Mouse (Mus musculus) intestine, postnatal 0 days (tissue): ENCODE results near the gene Atp5j2. TPM values are rescaled to one million over a fixed set of nuclear protein-coding genes. Genes with fewer than 3 reads are reported as not detected.

Experiments
- ATAC-seq: fragments of 200-750 bp; cut with Nextera tagmentation; 2 replicates; pipeline ENCODE4 v1.8.0; 2017; ENCODE audit warnings: mild to moderate bottlenecking, moderate TSS enrichment, moderate library complexity
- H3K27ac ChIP-seq: fragments of 300-500 bp; sonication (generic); 2 replicates; pipeline ENCODE4 v1.5.1; 2014; ENCODE audit warnings: mild to moderate bottlenecking, low read depth, low read length, moderate library complexity
- H3K27me3 ChIP-seq: fragments of 300-500 bp; sonication (generic); replicated peaks from 2 replicates; pipeline ENCODE4 v1.6.1; 2014; ENCODE audit warnings: low read length, mixed read lengths; ENCODE audit not compliant: control insufficient read depth, insufficient read depth
- H3K36me3 ChIP-seq: fragments of 300-500 bp; sonication (generic); 2 replicates; pipeline ENCODE4 v1.6.1; 2014; ENCODE audit warnings: mild to moderate bottlenecking, moderate library complexity; ENCODE audit not compliant: control insufficient read depth, insufficient read depth
- H3K4me1 ChIP-seq: fragments of 300-500 bp; sonication (generic); replicated peaks from 2 replicates; pipeline ENCODE4 v1.6.1; 2014; ENCODE audit warnings: antibody characterized with exemption, low read length, mixed read lengths; ENCODE audit not compliant: control insufficient read depth, insufficient read depth
- H3K4me2 ChIP-seq: fragments of 300-500 bp; sonication (generic); replicated peaks from 2 replicates; pipeline ENCODE4 v1.6.1; 2014; ENCODE audit warnings: low read depth, mild to moderate bottlenecking, moderate library complexity
- H3K4me3 ChIP-seq: fragments of 300-500 bp; sonication (generic); 2 replicates; pipeline ENCODE4 v1.5.1; 2014; ENCODE audit warnings: low read depth, low read length
- H3K9ac ChIP-seq: fragments of 300-500 bp; sonication (generic); 2 replicates; pipeline ENCODE4 v1.6.1; 2014; ENCODE audit warnings: mild to moderate bottlenecking, low read depth, low read length
- H3K9me3 ChIP-seq: fragments of 300-500 bp; sonication (generic); 2 replicates; pipeline ENCODE4 v1.6.1; 2016; ENCODE audit warnings: mixed run types; ENCODE audit not compliant: control insufficient read depth
- CTCF ChIP-seq: sonication (generic); IDR thresholded peaks from 2 replicates; pipeline ENCODE4 v1.5.1; 2016; ENCODE audit warnings: low read depth, mild to moderate bottlenecking, control low read depth, antibody characterized with exemption, moderate library complexity
- WGBS: fragments of 180-500 bp; shearing (Covaris S2); extraction: QIAGEN DNeasy Blood & Tissue Kit; methylation state at CpG from one replicate; pipeline ENCODE4 v1.1.7; 2014; 5-methylcytosine and 5-hydroxymethylcytosine counted together
- polyA plus RNA-seq: library from polyadenylated mRNA; unstranded; fragments of >200 nt; fragmentation: Nextera tagmentation; extraction: Ambion mirVana; gene quantifications from 2 replicates; pipeline ENCODE4 v1.2.1, GENCODE M21; 2015

The Atp5j2 gene
- polyA plus RNA-seq, 1 experiment from 2014 or later = 832 TPM

- no peaks in the 10 kb centered on the region for H3K27me3 ChIP-seq
- 67% methylated on average over 5 of the region's 5 CpGs for WGBS
- no peak for TF ChIP-seq CTCF
- H3K4me2 ChIP-seq = no peak overlapping the region
- H3K9ac ChIP-seq = no peak overlapping the region
- H3K27ac ChIP-seq = 0 out of 2 replicates have a peak overlapping the region, but pooled peaks have one; percentile 7
- no peak overlapping the region for H3K4me3 ChIP-seq
- H3K4me1 ChIP-seq = no peaks in the 10 kb centered on the region
- H3K36me3 ChIP-seq = peaks cover 95% of the 10 kb centered on the region
- ATAC-seq = no peak
- no peaks in the 10 kb centered on the region for H3K9me3 ChIP-seq
Measured at GRCm38 (mm10) chr5:145147748-145148147, 44.1 kb downstream of the Atp5j2 start.

DNA sequence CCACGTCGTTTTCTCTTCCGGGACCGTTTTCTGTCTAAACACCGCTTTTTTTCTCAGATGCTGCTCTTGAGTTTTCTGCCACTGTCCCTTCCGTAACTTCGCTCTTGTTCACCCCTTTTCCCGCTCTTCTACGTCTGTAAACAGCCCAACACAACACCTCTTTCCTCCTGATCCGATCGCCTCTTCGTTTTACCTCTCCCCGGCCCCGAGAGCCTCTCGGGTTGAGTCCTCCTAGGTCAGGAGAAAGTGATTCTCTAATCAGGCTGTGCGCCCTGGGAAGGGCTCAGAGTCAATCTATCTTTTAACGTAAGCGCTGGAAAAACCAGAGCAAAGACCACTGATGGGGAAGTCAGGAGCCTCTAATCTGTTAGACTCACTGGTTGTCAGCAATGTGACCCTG is 51.3 kb downstream of the Atp5j2 start:
- no peaks in the 10 kb centered on the region for H3K27me3 ChIP-seq
- H3K4me2 ChIP-seq = peak overlapping the region; percentile 80
- no peak for TF ChIP-seq CTCF
- H3K27ac ChIP-seq = peak overlapping the region; percentile 86
- H3K4me1 ChIP-seq = peaks cover 9% of the 10 kb centered on the region
- ATAC-seq = peak; percentile 28; the same call in 1 of the 2 replicates
- peaks cover 45% of the 10 kb centered on the region for H3K36me3 ChIP-seq
- H3K9me3 ChIP-seq = no peaks in the 10 kb centered on the region
- WGBS = under 1% methylated on average over 18 of the region's 18 CpGs
- H3K4me3 ChIP-seq = peak overlapping the region; percentile 84
- H3K9ac ChIP-seq = peak overlapping the region; percentile 89

GRCm38 (mm10) chr5:145139571-145140519 is 52.0 kb downstream of the Atp5j2 start, which contains the start of the genes Pdap1 and Bud31:
Pdap1 (minus strand) TSS chr5:145140238.
Bud31 (plus strand) TSS chr5:145140362.
- H3K9ac ChIP-seq = peak within 1 kb of the TSS; percentile 89
- H3K4me2 ChIP-seq = peak within 1 kb of the TSS; percentile 80
- H3K4me1 ChIP-seq = peaks cover 9% of the 10 kb centered on the region
- no peaks in the 10 kb centered on the region for H3K9me3 ChIP-seq
- WGBS = under 1% methylated on average over 83 of the region's 84 CpGs
- peak; percentile 91 for ATAC-seq
- peak within 1 kb of the TSS; percentile 86 for H3K27ac ChIP-seq
- TF ChIP-seq CTCF = 0 out of 2 replicates have a peak, but pooled peaks have one; percentile 14
- H3K36me3 ChIP-seq = peaks cover 43% of the 10 kb centered on the region
- no peaks in the 10 kb centered on the region for H3K27me3 ChIP-seq
- H3K4me3 ChIP-seq = peak within 1 kb of the TSS; percentile 84

- H3K27me3 ChIP-seq = no peaks in the 10 kb centered on the region
- TF ChIP-seq CTCF = no peak
- H3K27ac ChIP-seq = no peak overlapping the region
- H3K4me2 ChIP-seq = peak overlapping the region; percentile 80
- peak overlapping the region; percentile 84 for H3K4me3 ChIP-seq
- WGBS = 5% methylated on average over 6 of the region's 6 CpGs
- ATAC-seq = no peak
- H3K4me1 ChIP-seq = peaks cover 9% of the 10 kb centered on the region
- peak overlapping the region; percentile 89 for H3K9ac ChIP-seq
- no peaks in the 10 kb centered on the region for H3K9me3 ChIP-seq
- H3K36me3 ChIP-seq = peaks cover 45% of the 10 kb centered on the region
Measured at GRCm38 (mm10) chr5:145138836-145139235, 53.0 kb downstream of the Atp5j2 start.

Other genes starting within 250 kb of the Atp5j2 start
- 7.4 and 8.2 TPM in 2 replicates for gene Smurf1, start 226.2 kb downstream of the Atp5j2 start, polyA plus RNA-seq
- gene Gm4871, start 159.3 kb downstream of the Atp5j2 start, polyA plus RNA-seq = not detected in 2 replicates
- not detected in 2 replicates for gene 1700018F24Rik, start 149.1 kb downstream of the Atp5j2 start, polyA plus RNA-seq
- 122 and 130 TPM in 2 replicates for gene Arpc1a, start 108.2 kb downstream of the Atp5j2 start, polyA plus RNA-seq
- gene Kpna7, start 108.0 kb downstream of the Atp5j2 start, polyA plus RNA-seq = 0.08 and 0.13 TPM in 2 replicates
- gene Arpc1b, start 77.8 kb downstream of the Atp5j2 start, polyA plus RNA-seq = 573 and 610 TPM in 2 replicates
- 49.4 and 55.5 TPM in 2 replicates for gene Pdap1, start 51.8 kb downstream of the Atp5j2 start, polyA plus RNA-seq
- 155 and 160 TPM in 2 replicates for gene Bud31, start 51.7 kb downstream of the Atp5j2 start, polyA plus RNA-seq
- gene Ptcd1, start 25.0 kb downstream of the Atp5j2 start, polyA plus RNA-seq = 9.3 and 9.9 TPM in 2 replicates
- gene Cpsf4, start 24.8 kb downstream of the Atp5j2 start, polyA plus RNA-seq = 23.1 and 23.4 TPM in 2 replicates
- 6.4 and 9.8 TPM in 2 replicates for gene Zkscan14, start 9.8 kb upstream of the Atp5j2 start, polyA plus RNA-seq
- 4.1 and 4.6 TPM in 2 replicates for gene Zkscan5, start 12.5 kb upstream of the Atp5j2 start, polyA plus RNA-seq
- gene Zfp655, start 39.7 kb upstream of the Atp5j2 start, polyA plus RNA-seq = 32.3 and 35.9 TPM in 2 replicates
- 0.14 and 0.30 TPM in 2 replicates for gene Zscan25, start 88.4 kb upstream of the Atp5j2 start, polyA plus RNA-seq
- not detected in 2 replicates for gene Cyp3a57, start 153.2 kb upstream of the Atp5j2 start, polyA plus RNA-seq